1 mouse cellular context compared by ENCODE assay signal in the genomic region with DNA sequence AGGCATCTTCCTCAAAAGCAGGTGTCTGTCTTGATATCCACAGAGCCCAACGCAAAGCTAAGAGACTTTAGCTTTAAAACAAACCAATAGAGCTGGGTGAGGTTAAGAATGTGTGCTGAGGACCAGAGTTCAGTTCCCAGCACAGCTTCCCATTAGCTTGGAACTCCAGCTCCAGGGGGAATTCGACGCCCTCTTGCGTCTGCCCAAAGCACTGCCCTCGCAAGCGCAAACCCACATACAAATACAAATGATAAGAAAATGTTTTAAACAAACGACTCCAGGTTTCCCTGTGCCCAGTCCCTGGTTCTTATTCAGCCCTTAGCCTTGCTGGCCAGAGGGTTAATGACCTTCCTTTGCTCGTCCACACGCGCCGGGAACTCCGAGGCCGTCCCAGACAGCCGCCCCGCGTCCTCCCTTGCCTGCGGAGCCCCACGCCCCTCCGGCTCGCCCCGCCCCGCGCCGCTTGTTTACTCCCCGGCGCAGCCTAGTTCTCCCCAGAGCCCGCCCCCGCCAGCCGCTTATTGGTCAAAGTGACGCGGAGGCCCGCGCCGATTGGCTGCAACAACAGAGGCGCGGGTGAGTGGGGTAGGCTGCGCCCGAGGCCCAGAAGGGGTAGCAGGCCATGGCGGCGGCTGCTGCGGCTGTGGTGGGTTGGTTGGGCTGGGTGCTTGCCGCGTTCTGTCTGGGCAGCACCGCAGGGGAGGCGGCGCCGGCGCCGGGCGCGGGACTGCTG.
TF ChIP-seq lines count a peak whose summit lies in the region.

A gene (plus strand): TSS at position 579 of the 733 bp plus-strand sequence.

TF ChIP-seq in CH12.LX, 34 proteins besides CTCF, POLR2A, EP300 and RAD21 (continued from another document):
- TF ChIP-seq JUND (conservative IDR thresholded peaks at IDR 0.05; ENCODE audit: low read depth, low read length): no peak
- TF ChIP-seq BHLHE40 (IDR thresholded peaks at IDR 0.05; ENCODE audit: low read depth, low read length): no peak
- TF ChIP-seq MXI1 (IDR thresholded peaks at IDR 0.05; ENCODE audit: low read depth, low read length): peak; percentile 77
- TF ChIP-seq ZMIZ1 (IDR thresholded peaks at IDR 0.05; ENCODE audit: low read depth, low read length): 0 out of 2 replicates have a peak, but pooled peaks have one; percentile 29
- peak; percentile 49; the same call in 1 of the 2 replicates for TF ChIP-seq NELFE (IDR thresholded peaks at IDR 0.05; ENCODE audit: low read depth, low read length)
- TF ChIP-seq USF1 (IDR thresholded peaks at IDR 0.05; ENCODE audit: low read depth, low read length): no peak
- no peak for TF ChIP-seq ZC3H11A (IDR thresholded peaks at IDR 0.05; ENCODE audit: low read depth, low read length)
- TF ChIP-seq GABPA (IDR thresholded peaks at IDR 0.05; ENCODE audit: insufficient replicate concordance, low read depth, low read length): no peak
- TF ChIP-seq IRF4 (IDR thresholded peaks at IDR 0.05; ENCODE audit: low read depth, low read length): peak; percentile 13; the same call in 1 of the 2 replicates
- no peak for TF ChIP-seq PAX5 (IDR thresholded peaks at IDR 0.05; ENCODE audit: low read length)
- TF ChIP-seq CHD1 (IDR thresholded peaks at IDR 0.05; ENCODE audit: low read depth, low read length): no peak
- TF ChIP-seq MAZ (IDR thresholded peaks at IDR 0.05; ENCODE audit: low read depth, low read length): peak; percentile 50; the same call in 1 of the 2 replicates
- TF ChIP-seq ZNF384 (IDR thresholded peaks at IDR 0.05; ENCODE audit: low read depth, low read length): no peak
- no peak for TF ChIP-seq MAFK (IDR thresholded peaks at IDR 0.05; ENCODE audit: insufficient replicate concordance, low read length)
- peak; percentile 50; the same call in 1 of the 2 replicates for TF ChIP-seq KAT2A (IDR thresholded peaks at IDR 0.05; ENCODE audit: insufficient replicate concordance, low read length)
- no peak for TF ChIP-seq NRF1 (IDR thresholded peaks at IDR 0.05; ENCODE audit: low read depth, low read length)
- no peak for TF ChIP-seq E2F4 (IDR thresholded peaks at IDR 0.05; ENCODE audit: insufficient replicate concordance, low read depth, low read length)
- TF ChIP-seq ELF1 (IDR thresholded peaks at IDR 0.05; ENCODE audit: low read depth, low read length): peak; percentile 47
- TF ChIP-seq MAX (IDR thresholded peaks at IDR 0.05; ENCODE audit: low read length): no peak
- TF ChIP-seq ETS1 (conservative IDR thresholded peaks at IDR 0.05; ENCODE audit: low read depth, low read length): no peak
- no peak for TF ChIP-seq RCOR1 (conservative IDR thresholded peaks at IDR 0.05; ENCODE audit: low read depth, low read length)
- TF ChIP-seq HCFC1 (IDR thresholded peaks at IDR 0.05; ENCODE audit: low read depth, low read length): peak; percentile 80
- no peak for TF ChIP-seq POLR2AphosphoS2 (IDR thresholded peaks at IDR 0.05; ENCODE audit: low read depth, low read length)
